Mouse (Mus musculus) liver, embryonic 14.5 days (tissue): ENCODE data around the gene Cnih3.

Source experiments
- CTCF ChIP-seq: IDR thresholded peaks from 2 replicates; pipeline ENCODE4 v1.5.1; 2016; ENCODE audit warnings: antibody characterized with exemption, low read depth, control low read depth
- EP300 ChIP-seq: IDR thresholded peaks from 2 replicates; pipeline ENCODE4 v1.6.1; 2016; ENCODE audit warnings: antibody characterized with exemption, low read depth

DNA sequence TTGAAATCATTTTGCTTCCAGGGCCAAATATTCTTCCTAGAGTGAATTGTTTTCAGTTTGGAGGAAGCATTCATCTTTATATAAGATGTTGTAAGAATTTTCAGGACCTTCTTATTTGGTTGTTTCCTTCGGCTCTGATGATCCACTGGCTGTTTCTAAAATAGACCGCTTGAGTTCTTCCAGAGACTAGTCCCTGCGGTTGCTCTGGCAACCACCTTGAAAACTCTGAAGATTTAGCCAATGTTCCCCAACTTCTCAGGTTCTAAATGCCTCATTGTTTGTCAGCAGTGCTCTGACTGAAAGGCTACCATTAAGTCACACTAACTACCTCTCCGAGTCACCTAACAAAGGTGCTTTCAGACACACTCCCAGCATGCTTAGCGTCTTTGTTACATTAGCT lies 80.8 kb downstream of the Cnih3 start:
- TF ChIP-seq CTCF (no peak), EP300 (no peak)
